In the genomic region with DNA sequence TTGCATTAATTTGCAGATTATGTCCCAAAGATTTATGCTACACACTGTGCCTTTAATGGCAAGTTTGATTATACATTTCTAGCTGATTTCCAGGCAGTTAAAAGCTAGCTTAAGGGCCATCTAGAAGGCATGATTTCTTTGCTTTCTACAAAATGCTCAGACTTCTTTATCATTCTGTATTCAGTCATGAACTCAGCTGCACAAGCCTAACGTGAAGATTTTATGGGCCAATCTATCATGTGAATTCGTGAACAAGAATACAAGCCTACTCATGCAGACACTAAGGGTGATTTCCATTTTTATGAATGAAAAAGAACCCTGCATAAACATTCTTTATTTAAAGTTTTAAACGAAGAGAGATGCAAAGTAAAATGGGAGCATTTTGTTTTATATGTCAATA, we compare ENCODE assay signal across 16 mouse cellular contexts.
DNase-seq lines count a peak whose midpoint lies in the region; ATAC-seq and TF ChIP-seq lines count a peak whose summit lies in the region.
"Had no signal": no experiment of that assay in that cellular context is flagged by ENCODE, and none has a peak within 500 bp of the region (broad histone marks: within the 10 kb centered on the region; RNA-seq: fewer than 3 reads in every experiment).

No protein-coding gene starts in this region.

- no peaks in the 10 kb centered on the region for H3K4me1 ChIP-seq in hindbrain, postnatal 0 days (ENCODE audit: insufficient read depth, low read length)
- no peaks in the 10 kb centered on the region for H3K4me1 ChIP-seq in hindbrain, embryonic 14.5 days (replicated peaks; ENCODE audit: control insufficient read depth, insufficient read depth, low read length)
- H3K4me1 ChIP-seq in midbrain, embryonic 11.5 days (ENCODE audit: control insufficient read depth, insufficient read depth, low read length), result no peaks in the 10 kb centered on the region
- no peaks in the 10 kb centered on the region for H3K4me1 ChIP-seq in midbrain, embryonic 10.5 days
- 0 out of 2 replicates have a peak, but pooled peaks cover 3% of the 10 kb centered on the region for H3K4me1 ChIP-seq in stomach, embryonic 14.5 days (ENCODE audit: control insufficient read depth, insufficient read depth, low read length)
- no peaks in the 10 kb centered on the region for H3K4me1 ChIP-seq in stomach, postnatal 0 days (replicated peaks; ENCODE audit: control insufficient read depth, insufficient read depth)
- H3K4me1 ChIP-seq: embryonic facial prominence, embryonic 10.5 days; forebrain, embryonic 13.5 days; heart, embryonic 15.5 days had no signal

- H3K9ac ChIP-seq in hindbrain, postnatal 0 days (replicated peaks; ENCODE audit: low read length), result no peak overlapping the region
- H3K9ac ChIP-seq in hindbrain, embryonic 14.5 days, result no peak overlapping the region
- no peak overlapping the region for H3K9ac ChIP-seq in midbrain, embryonic 11.5 days (ENCODE audit: low read length)
- no peak overlapping the region for H3K9ac ChIP-seq in stomach, embryonic 14.5 days (replicated peaks; ENCODE audit: low read depth, low read length)
- no peak overlapping the region for H3K9ac ChIP-seq in stomach, postnatal 0 days (ENCODE audit: low read length)
- H3K9ac ChIP-seq: forebrain, embryonic 13.5 days; forebrain, postnatal 0 days; heart, embryonic 15.5 days had no signal

- no peak overlapping the region for H3K27ac ChIP-seq in hindbrain, postnatal 0 days
- H3K27ac ChIP-seq in hindbrain, embryonic 14.5 days, result no peak overlapping the region
- H3K27ac ChIP-seq in midbrain, embryonic 11.5 days (ENCODE audit: low read depth, low read length), result no peak overlapping the region
- no peak overlapping the region for H3K27ac ChIP-seq in midbrain, embryonic 10.5 days (replicated peaks)
- H3K27ac ChIP-seq in stomach, embryonic 14.5 days (ENCODE audit: low read length), result peak overlapping the region; percentile 4; the same call in 1 of the 2 replicates
- no peak overlapping the region for H3K27ac ChIP-seq in stomach, postnatal 0 days (replicated peaks)
- H3K27ac ChIP-seq: embryonic facial prominence, embryonic 10.5 days; forebrain, embryonic 13.5 days; heart, adult 2 months; heart, embryonic 15.5 days had no signal

- no peak overlapping the region for H3K4me2 ChIP-seq in hindbrain, postnatal 0 days (ENCODE audit: low read depth, low read length)
- H3K4me2 ChIP-seq in hindbrain, embryonic 14.5 days (replicated peaks), result no peak overlapping the region
- no peak overlapping the region for H3K4me2 ChIP-seq in midbrain, embryonic 11.5 days
- H3K4me2 ChIP-seq in stomach, embryonic 14.5 days (replicated peaks; ENCODE audit: low read depth, low read length), result no peak overlapping the region
- no peak overlapping the region for H3K4me2 ChIP-seq in stomach, postnatal 0 days (replicated peaks; ENCODE audit: low read depth)
- H3K4me2 ChIP-seq: forebrain, embryonic 13.5 days; heart, embryonic 11.5 days; heart, embryonic 15.5 days had no signal

- 40% methylated on average over 3 of the region's 3 CpGs for WGBS in hindbrain, postnatal 0 days
- 35% methylated on average over 3 of the region's 3 CpGs for whole genome bisulfite sequencing in hindbrain, embryonic 14.5 days
- WGBS in midbrain, embryonic 11.5 days, result 74% methylated on average over 3 of the region's 3 CpGs
- WGBS in midbrain, embryonic 10.5 days, result 79% methylated on average over 3 of the region's 3 CpGs
- 20% methylated on average over 3 of the region's 3 CpGs for WGBS in stomach, embryonic 14.5 days
- WGBS in stomach, postnatal 0 days, result 16% methylated on average over 3 of the region's 3 CpGs

- TF ChIP-seq EP300 in stomach, postnatal 0 days (optimal IDR thresholded peaks at IDR 0.05), result no peak

- DNase-seq in hindbrain, postnatal 0 days (ENCODE audit: low spot score), result peak; percentile 2
- no peak for DNase-seq in hindbrain, embryonic 14.5 days (ENCODE audit: low spot score)
- DNase-seq in midbrain, embryonic 11.5 days (ENCODE audit: low spot score, missing footprints), result peak; percentile 33
- no peak for DNase-seq in midbrain, embryonic 10.5 days (ENCODE audit: low spot score)
- no peak for DNase-seq in stomach, postnatal 0 days (ENCODE audit: low spot score)
- DNase-seq in right cerebral cortex, adult 2 months (ENCODE audit: low spot score in 2 of 2), result no peak
- DNase-seq: adrenal gland, postnatal 10 days; gastrocnemius, postnatal 14 days; heart, adult 2 months; heart, postnatal 14 days had no signal

- no peaks in the 10 kb centered on the region for H3K36me3 ChIP-seq in hindbrain, postnatal 0 days (ENCODE audit: insufficient read depth, low read length)
- H3K36me3 ChIP-seq in hindbrain, embryonic 14.5 days (replicated peaks; ENCODE audit: control insufficient read depth, insufficient read depth), result no peaks in the 10 kb centered on the region
- H3K36me3 ChIP-seq in midbrain, embryonic 11.5 days (ENCODE audit: control insufficient read depth, insufficient read depth, low read length), result no peaks in the 10 kb centered on the region
- no peaks in the 10 kb centered on the region for H3K36me3 ChIP-seq in midbrain, embryonic 10.5 days
- no peaks in the 10 kb centered on the region for H3K36me3 ChIP-seq in stomach, embryonic 14.5 days (ENCODE audit: control insufficient read depth, insufficient read depth, low read length)
- no peaks in the 10 kb centered on the region for H3K36me3 ChIP-seq in stomach, postnatal 0 days (ENCODE audit: control insufficient read depth, insufficient read depth, low read length)
- H3K36me3 ChIP-seq: embryonic facial prominence, embryonic 10.5 days; heart, embryonic 15.5 days had no signal

- no peak for TF ChIP-seq CTCF in hindbrain, postnatal 0 days (IDR thresholded peaks at IDR 0.05; ENCODE audit: low read depth)
- no peak for TF ChIP-seq CTCF in stomach, postnatal 0 days (IDR thresholded peaks at IDR 0.05; ENCODE audit: low read depth)

- no peaks in the 10 kb centered on the region for H3K27me3 ChIP-seq in hindbrain, postnatal 0 days (ENCODE audit: insufficient read depth, low read length)
- no peaks in the 10 kb centered on the region for H3K27me3 ChIP-seq in hindbrain, embryonic 14.5 days (ENCODE audit: control insufficient read depth, insufficient read depth, low read length)
- H3K27me3 ChIP-seq in midbrain, embryonic 11.5 days (ENCODE audit: control insufficient read depth, insufficient read depth, low read length), result no peaks in the 10 kb centered on the region
- no peaks in the 10 kb centered on the region for H3K27me3 ChIP-seq in midbrain, embryonic 10.5 days (ENCODE audit: low read depth, poor library complexity, severe bottlenecking)
- no peaks in the 10 kb centered on the region for H3K27me3 ChIP-seq in stomach, embryonic 14.5 days (ENCODE audit: control insufficient read depth, insufficient read depth, low read length)
- no peaks in the 10 kb centered on the region for H3K27me3 ChIP-seq in stomach, postnatal 0 days (ENCODE audit: control insufficient read depth, insufficient read depth, low read length)
- H3K27me3 ChIP-seq: forebrain, embryonic 13.5 days; heart, embryonic 15.5 days had no signal

- H3K4me3 ChIP-seq in hindbrain, postnatal 0 days (ENCODE audit: low read length), result no peak overlapping the region
- H3K4me3 ChIP-seq in hindbrain, embryonic 14.5 days (replicated peaks; ENCODE audit: low read length), result no peak overlapping the region
- H3K4me3 ChIP-seq in midbrain, embryonic 11.5 days (ENCODE audit: low read depth, low read length), result no peak overlapping the region
- no peak overlapping the region for H3K4me3 ChIP-seq in midbrain, embryonic 10.5 days
- no peak overlapping the region for H3K4me3 ChIP-seq in stomach, embryonic 14.5 days (ENCODE audit: low read depth, low read length)
- H3K4me3 ChIP-seq in stomach, postnatal 0 days (ENCODE audit: low read depth, low read length), result no peak overlapping the region
- H3K4me3 ChIP-seq: embryonic facial prominence, embryonic 10.5 days; forebrain, embryonic 13.5 days; heart, adult 2 months; heart, embryonic 15.5 days had no signal

- H3K9me3 ChIP-seq in hindbrain, postnatal 0 days (ENCODE audit: low read length), result no peaks in the 10 kb centered on the region
- no peaks in the 10 kb centered on the region for H3K9me3 ChIP-seq in hindbrain, embryonic 14.5 days (ENCODE audit: control insufficient read depth, low read length)
- no peaks in the 10 kb centered on the region for H3K9me3 ChIP-seq in midbrain, embryonic 11.5 days (ENCODE audit: control insufficient read depth, low read length)
- no peaks in the 10 kb centered on the region for H3K9me3 ChIP-seq in midbrain, embryonic 10.5 days (replicated peaks)
- H3K9me3 ChIP-seq in stomach, embryonic 14.5 days (ENCODE audit: control insufficient read depth, low read depth, low read length), result no peaks in the 10 kb centered on the region
- H3K9me3 ChIP-seq in stomach, postnatal 0 days (ENCODE audit: control insufficient read depth, low read length), result no peaks in the 10 kb centered on the region
- H3K9me3 ChIP-seq: embryonic facial prominence, embryonic 10.5 days; forebrain, embryonic 13.5 days; heart, embryonic 15.5 days had no signal

- no peak for ATAC-seq in hindbrain, postnatal 0 days
- ATAC-seq in hindbrain, embryonic 14.5 days (ENCODE audit: low FRiP score), result no peak
- no peak for ATAC-seq in midbrain, embryonic 11.5 days (ENCODE audit: low FRiP score)
- no peak for ATAC-seq in stomach, embryonic 14.5 days (ENCODE audit: insufficient number of reproducible peaks, insufficient read depth, low FRiP score, low read depth)
- no peak for ATAC-seq in stomach, postnatal 0 days (ENCODE audit: low FRiP score, low TSS enrichment)
- ATAC-seq: forebrain, embryonic 13.5 days had no signal

Comparison
In these comparisons a context has a peak if more than half of its experiments do, and no peak if none do; other contexts are left out.
1. DNase-seq: peak in hindbrain, postnatal 0 days (single experiment) and midbrain, embryonic 11.5 days (single experiment); none in hindbrain, embryonic 14.5 days (single experiment), midbrain, embryonic 10.5 days (single experiment), stomach, postnatal 0 days (single experiment) and right cerebral cortex, adult 2 months (0 of 2).